Mouse (Mus musculus) right cerebral cortex, adult 2 months (tissue): ENCODE measurements at regions not wholly inside any gene's neighbourhood (a gene's known extent, or its start where the extent isn't known, plus 50 kb on each side); places are given as distances from the start of the nearest gene placed in this dataset.

Experiments
- DNase-seq, 2 experiments: peaks; one replicate each; pipeline ENCODE4 v3.0.0; 2021 to 2022; ENCODE audit warnings: low spot score in 2 of 2

DNA sequence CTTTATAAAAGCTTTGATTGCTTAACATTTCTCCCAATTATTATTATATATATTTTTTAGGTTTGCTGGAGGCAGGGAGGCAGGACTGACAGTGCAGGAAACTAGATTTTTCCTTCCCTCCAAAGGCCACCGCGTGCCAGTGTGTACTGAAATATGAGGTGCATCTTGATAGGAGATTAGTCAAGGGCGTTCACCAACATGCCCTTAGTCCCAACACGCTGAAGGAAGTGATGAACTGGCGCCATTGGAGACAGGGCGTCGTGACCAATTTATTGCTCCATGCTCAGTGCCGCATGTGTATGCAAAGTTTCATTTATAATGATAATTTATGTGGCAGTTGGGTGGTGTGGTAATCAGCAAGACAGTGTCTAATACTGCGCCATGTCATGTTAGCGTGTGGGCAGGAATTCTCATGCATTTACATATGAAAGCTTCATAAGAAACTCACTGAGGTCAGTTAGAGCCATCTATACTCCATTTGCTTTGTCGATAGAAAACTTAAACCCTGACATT, 66.2 kb downstream of the Isl1 start:
- DNase-seq: no peak

DNA sequence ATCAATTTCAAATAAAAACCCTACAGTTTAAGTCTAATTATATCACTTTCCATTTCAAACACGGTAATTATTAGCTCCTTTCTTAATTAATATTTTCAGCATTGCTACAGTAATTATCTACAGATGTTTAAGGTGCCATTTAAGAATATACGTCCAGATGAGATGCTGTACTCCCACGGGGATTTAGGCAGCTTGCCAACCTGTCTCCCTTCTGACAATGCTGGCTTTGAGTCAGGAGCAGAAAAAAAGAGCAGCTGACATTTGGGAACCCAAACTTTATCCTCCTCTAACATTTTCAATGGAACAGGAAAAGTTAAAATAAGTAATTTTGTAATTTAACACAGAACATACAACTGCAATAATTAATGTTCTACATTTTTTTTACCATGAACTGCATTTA, 94.4 kb downstream of the Isl1 start:
- no peak for DNase-seq

DNA sequence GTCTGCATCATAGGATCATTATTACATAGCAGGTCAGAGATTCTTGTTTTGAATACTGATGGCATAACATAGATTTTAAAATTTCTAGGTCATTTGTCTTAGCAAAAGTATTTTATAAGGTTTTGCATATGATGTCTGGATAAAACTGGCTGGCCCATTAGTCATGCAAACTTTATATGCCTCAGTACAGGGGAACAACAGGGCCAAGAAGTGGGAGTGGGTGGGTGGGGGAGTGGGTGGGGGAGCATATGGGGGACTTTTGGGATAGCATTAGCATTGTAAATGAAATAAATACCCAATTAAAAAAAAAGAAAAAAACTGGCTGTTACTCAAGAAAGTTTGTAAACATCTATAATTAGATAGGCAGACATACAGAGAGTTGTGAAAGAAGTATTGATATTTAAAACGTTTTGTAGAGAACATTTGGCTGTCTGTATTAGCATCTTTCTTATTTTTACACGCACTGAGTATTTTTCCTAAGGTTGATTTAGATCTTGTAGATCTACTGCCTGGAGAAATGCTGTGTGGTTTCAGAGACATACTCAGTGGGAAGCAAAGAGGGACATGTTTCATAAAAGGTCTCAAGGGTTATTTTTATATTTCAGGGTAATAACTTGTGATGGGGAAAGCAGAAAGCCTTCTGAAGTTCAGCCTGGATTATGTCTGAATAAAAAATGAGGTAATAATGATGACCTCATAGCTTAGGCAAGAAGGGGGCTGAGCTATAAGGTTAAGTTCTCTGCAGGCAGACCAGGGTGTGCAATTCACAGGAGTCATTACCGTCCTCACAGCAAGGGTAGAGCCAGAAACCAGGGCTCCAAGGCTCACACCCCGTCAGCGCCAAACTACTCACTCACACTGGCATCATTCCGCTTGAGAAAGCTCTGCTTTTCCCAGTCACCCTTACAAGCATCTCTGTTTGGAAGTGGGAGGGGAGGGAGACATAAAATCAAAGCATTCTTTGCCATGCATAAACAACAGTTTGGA, 95.4 kb downstream of the Isl1 start:
- no peak for DNase-seq

DNA sequence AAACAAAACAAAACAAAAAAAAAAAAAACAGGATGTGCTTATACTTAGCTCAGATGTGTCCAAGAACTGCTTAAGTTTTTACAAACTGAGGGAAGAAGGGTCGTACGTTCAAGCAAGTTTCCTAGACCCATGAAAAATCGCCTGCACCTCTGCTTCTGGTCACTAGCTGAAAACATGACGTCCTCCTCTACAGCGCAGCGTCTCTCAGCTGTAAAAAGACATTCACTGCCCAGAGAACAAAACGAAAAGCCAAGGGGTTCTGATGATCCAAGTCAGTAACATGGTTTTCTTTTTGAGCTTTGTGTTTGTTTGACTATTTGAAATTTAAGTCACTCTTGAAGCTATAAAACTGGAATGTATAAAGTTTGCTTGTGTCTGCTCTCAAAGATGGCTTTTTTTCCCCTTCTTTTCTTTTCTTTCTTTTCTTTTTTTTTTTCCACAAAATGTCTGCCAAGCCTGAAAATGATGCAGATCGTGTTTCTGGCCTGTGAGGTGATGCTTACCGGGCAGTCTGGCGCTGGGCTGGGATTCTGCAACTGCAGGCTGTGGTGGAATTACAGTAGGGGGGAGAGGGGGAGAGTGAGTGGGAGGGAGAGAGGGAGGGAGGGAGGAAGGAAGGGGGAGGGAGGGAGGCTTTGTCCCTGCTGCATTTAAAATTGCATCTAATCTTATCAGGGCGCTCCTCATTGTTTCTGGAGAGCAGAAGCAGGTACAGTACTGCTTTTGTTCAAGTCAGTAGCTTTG, 108.1 kb downstream of the Isl1 start:
- DNase-seq: no peak

DNA sequence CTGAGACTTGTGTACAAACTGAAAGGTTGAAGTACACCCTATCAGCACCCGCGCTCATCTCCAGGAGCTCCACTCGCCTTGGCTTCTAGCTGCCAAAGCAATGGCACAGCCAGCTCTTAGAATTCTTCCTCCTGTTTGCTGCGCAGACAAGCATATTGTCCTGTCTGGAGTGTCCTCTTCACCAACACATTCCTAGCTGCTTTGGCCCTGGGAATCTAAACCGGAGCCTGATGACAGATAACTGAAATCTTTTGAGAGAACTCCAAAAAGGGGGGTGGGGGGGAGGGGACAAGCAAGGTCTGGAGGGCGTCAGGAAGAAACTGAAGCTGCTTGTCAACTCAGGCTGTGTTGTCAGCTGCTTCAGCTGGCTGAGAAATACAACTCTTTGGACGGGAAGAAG, 122.4 kb downstream of the Isl1 start:
- DNase-seq: no peak

DNA sequence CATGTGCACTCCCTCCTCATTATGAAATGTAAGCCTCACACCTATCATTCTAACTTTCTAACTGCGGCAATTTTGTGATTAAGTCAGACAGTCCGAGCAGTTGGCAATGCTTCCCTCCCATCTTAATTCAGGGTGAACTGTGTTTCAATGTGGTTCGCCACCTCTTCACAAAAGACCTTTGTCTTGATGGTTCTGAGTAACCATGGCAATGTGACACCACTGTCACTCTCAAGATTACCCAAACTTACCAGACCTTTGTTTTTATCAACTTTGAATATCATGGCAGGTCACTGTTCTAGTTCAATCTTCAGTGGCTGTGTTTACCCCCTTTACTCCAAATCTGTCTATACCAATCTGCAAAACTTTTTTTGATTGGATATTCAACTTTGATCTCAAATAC, 131.7 kb downstream of the Isl1 start:
- DNase-seq: no peak

DNA sequence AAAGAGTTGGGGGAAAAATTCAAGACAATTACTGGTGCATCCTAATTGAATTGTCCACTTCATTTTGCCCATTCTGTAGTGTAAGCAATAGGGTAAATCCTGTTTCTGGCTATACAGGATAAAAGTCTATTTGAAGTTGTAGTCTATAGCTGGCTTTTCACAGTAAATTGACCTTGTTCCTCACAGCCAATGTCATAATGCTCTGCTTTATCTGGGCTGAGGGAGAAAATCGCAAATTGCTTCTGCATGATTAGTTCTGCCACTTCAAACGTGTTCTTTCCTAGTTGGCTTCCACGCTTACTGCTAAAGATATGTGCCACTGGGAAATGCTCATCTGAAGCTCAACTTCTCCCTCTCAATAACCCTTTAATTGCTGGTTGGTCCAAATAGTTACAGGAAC, 134.5 kb downstream of the Isl1 start:
- no peak for DNase-seq

DNA sequence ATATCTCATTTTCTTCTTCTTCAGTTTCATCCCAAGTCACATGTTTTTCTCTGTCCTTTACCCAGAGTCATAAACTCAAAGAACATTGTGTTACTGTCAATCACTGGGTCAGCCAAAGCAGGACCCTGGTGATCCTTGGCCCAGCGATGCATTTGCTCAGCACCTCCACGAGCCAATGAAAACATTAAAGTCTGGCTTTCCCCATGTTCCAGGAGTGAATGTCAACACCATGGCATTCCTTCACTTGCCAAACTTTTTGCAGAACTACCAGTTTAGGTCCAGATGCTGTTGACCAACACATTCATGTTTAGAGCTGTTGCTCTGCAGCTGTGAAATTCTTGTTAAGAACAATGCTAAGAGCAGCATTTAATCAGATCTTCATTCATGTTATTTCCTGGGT, 135.6 kb downstream of the Isl1 start:
- DNase-seq: no peak

DNA sequence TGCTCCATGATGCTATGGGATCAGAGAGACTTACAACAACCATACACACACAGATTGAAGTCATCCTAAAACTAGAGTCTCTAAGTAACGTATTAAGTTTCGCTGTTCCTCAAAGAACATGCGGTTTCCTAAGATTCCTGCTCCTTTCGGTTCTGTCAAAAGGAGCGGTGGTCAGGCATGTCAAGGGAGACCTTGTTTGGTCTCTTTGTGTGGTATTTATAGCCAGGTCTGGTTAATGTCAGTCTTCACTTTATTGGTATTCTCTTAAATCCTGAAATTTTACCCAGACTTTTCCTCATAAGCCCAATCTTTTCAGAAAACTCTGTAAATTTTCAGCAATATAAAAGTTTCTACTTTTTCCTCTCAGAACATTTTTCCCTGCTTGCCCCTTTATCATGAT, 166.5 kb downstream of the Isl1 start:
- no peak for DNase-seq

DNA sequence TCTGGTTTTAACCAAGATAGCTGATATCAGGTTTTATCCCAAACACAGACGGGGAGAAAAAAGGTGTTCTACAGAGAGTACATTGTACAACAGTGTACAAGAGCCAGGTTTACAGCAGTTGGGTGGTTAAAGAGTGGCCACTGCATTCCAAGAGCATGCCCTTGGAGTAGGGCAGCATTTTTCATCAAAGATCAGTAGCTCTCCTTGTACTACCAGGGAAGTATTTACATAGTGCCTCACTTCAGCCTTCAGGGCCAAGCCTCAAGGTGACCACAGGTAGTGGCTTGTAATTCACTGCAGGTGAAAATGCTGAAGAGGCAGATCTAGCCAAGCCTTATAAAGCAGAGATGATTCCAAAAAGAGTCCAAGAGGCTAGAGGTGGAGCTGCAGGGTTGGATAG, 190.8 kb downstream of the Isl1 start:
- no peak for DNase-seq

DNA sequence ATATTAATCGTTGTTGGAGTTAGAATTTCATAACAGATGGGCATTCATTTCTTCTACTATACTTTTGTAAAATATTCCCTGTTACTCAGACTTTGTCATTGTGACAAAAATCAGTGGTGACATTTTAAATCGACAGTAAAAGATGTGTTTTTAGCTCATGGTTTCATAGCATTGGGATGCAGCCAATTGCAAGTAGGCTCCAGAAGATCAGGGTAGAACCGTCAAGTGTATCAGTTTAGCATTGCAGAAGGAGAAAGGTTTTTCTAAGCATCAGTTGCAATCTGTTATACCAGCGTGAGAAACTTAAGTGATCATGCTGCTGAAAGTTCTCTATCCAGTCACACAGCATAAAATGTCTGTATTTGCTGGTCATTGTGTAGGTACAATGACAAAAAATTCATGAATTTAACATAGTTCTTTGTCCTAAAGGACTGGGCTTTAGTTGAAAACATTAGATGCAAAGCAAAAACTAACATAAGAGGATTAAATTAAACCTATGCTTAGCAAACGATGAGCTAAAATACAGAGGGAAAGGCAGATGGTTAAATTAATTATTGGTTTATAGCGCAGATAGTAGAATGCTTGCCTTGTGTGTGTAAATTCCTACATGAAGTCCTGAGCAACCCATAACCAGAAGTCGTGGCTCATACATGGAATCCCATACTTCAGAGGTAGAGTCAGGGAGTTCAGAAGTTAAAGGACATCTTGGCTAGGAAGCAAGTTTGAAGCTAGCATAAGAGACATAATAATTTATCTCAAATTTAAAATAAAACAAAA, 198.3 kb downstream of the Isl1 start:
- DNase-seq: no peak

DNA sequence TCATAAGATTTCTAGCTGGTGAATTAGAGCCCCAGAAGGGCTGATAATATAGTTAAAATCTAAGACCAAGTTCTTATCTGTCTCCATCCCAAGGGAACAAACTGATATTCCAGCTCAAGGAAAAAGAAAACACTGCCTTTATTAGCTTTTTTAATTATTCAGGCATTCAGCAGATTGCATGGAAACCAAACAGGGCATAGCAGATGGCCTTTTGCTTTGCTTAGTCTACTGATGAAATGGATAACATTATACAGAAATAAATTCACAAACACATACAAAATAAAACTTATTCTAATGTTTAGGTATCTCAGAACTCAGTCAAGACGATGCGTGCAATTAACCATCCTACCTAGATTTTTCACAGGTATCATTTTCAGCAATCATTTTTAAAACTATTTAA, 198.9 kb downstream of the Isl1 start:
- no peak for DNase-seq

DNA sequence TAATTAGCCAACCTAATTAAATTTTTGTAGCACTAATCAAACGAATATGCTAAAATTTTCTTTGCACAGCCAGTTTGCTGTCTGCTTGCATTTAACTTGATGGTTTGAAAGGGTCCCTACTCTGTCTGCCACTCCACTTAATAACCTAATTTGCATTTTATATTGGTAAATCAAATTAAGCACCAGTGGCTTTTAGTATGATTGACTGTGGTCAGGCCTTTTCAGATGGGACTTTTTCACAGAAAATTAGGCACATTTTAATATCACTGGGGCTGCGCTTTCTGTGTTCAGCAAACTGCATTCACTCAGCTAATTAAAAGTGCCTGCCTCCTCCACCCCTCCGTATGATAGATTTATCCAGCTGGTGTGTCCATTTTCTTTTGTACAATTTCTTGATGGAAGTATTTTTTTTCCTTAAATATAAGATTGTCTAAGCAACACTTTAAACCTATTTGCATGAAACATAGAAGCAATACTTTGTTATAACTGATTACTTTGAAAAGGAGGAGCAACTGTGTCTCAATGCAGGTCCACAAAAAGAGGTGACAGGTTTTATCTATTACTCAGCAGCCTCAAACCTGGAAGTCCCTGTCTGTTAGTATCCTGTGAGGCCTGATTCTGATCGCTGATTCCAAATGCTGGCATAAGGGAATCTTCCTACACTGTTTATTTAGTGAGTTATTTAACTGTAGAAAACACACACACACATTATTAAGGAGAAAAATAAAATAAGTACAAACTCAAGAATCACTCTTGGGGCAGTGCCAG, 221.8 kb downstream of the Isl1 start:
- DNase-seq: no peak

DNA sequence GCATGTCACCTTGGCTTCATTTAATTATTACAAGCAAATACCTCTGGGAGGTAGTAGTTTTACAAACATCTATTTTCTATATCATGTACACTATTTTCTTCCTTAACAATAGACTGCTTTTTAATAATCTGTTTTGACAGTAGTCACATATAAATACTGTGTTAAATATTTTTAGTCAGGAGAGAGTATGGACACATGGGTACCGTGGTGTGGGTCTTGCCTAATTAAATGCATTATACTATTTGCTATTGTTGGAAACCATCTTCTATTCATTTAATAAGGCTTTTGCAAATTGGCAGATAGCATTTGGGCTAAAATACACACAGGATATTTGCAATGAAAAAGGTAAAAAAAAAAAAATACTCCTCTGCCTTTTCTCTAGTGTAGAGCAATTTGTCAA, 222.3 kb downstream of the Isl1 start:
- DNase-seq: no peak

DNA sequence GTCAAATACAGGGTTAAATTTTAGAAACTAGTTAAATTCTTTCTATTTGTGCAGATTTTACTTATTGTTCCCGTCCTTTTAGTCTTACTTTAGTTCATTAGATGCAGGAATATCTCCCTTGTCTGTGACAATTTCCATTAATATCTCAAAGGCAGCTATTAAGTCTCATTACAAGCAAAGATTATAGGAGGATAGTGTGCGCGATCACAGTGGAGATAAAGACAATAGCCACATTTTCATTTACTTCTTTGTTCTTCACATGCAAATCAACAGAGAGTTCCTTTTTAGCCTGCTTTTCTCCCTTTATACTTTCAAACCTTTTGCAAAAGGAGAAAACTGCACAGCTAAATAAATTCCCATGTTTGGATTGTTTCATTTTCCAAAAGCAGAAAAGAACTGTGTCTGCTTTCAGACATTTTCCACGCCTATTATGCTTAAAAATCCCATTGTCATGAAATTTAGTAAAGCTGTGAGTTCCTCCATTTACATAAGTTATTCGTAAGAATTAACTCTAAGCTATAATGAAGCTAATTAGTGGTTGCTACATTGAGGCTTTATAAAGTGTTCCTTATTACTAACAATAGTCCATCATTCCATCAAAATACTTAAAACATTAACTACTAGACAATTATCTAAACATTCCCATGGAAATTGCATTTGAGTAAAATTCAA, 252.4 kb downstream of the Isl1 start:
- no peak for DNase-seq

DNA sequence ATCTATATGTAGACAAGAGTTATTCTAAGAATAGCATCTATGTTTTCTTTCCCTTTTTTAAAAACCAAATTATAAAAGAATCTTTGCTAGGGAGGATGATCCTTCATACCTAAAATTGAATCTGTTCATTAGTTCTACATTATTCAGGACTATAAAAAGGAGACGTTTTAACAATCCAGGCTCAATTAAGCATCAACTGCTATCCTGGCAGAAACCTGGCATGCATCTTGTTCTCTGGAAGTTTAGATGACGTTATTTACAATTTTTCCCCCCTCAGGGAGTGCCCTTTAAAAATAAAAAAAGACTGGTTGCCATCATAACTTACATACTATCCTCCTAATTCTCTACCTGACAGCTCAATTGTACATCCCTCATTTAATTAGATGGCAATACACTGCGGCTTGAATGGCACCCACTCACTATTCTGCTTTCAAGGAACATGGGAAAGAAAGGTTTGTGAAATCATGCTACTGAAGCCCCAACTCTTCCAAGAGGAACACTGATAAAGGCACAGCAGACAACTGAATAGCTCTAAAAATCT, 253.3 kb downstream of the Isl1 start:
- no peak for DNase-seq

DNA sequence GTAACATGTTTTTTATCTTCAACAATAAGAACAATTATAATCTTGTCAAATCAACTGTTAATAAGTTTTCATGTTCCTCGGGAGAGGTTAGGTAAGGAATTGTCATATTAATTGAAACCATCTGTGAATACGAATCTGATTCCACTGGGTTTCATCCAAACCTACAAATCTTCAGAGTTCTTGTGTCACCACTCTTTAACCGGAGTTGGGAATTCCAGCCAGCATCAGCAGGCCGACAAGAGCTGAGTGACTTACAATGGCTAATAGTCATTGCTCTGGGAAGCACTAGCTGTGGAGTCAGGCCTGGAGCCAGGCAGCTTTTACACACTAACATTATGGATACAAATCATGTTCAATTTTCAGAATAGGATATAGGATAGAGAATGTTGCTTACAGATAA, 273.3 kb downstream of the Isl1 start:
- DNase-seq: no peak

DNA sequence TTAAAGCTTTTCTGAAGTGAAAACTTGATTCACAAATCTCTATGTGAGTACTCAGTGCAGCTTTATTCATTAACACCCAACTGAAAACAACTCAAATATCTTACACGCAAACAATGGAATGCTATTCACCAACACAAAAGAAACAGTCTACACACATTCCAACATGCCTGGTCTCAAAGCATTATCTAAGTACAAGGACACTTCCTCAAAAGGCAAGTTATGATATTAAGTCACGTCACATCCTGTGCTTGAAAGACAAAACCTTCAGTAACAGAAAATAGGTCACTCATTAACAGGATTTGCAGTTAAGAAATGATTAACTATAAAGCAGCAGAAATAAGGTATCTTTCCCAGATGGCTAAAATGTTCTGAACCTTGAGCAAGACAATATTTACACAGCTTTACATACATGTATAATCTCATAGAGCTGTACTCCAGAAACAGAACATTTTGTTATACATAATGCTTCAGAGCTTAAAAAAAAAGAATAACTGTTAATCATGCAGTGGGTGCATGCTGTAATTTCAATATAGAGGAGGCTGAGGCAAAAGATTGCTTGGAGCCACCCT, 279.3 kb downstream of the Isl1 start:
- DNase-seq: no peak

DNA sequence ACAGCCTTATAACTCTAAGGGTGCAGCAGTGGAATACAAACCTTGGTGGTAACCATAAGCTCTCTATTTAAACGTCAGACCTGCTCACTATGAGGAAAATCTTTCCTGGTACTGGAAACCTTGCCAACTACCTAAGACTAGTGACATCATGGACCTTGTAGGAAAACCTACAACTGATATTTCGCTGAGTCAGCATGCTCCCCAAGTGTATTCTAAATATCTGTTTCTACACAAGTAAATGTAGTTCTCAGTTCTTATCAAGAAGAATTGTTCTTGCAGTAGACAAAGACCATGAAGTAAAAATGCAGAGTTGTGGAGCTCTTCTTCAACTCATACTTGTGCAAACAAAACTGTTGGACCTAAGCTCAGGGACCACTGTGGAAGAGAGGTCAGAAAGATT, 280.9 kb downstream of the Isl1 start:
- no peak for DNase-seq

DNA sequence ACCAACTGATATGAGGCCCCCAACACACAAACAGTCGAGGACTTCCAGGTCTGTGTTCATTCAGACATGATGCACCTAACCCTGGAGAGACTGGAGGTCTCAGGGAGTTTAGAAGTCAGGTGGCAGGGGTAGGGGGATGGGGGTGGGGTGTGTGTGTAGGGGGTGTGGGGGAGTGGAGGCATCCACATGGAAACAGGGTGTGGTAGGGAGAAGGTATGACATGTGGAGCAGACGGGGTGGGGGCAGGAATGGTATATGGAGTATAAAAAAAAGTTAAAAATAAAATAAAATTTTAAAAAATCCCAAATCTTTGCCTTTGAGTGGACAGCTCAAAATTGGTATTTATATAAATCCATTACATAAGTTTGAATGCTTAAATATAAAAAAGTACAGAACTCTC, 282.3 kb downstream of the Isl1 start:
- no peak for DNase-seq
